Mouse (Mus musculus) lung, postnatal 0 days (tissue): ENCODE results near the gene AA986860.

Source experiments
- CTCF ChIP-seq: IDR thresholded peaks from 2 replicates; pipeline ENCODE4 v1.5.1; 2016; ENCODE audit warnings: antibody characterized with exemption, mild to moderate bottlenecking
- EP300 ChIP-seq: IDR thresholded peaks from 2 replicates; pipeline ENCODE4 v1.6.1; 2016; ENCODE audit warnings: antibody characterized with exemption, mild to moderate bottlenecking, control low read depth

- TF ChIP-seq CTCF = no peak
- no peak for TF ChIP-seq EP300
These were observed 1.2 kb downstream of the AA986860 start for GRCm38 (mm10) chr1:130732706-130733658.
